Mouse (Mus musculus) spleen, postnatal 0 days (tissue): ENCODE data around the gene Gm14403. TPM values are rescaled to one million over a fixed set of nuclear protein-coding genes. Genes with fewer than 3 reads are reported as not detected.

ENCODE experiments used
- polyA plus RNA-seq: library from polyadenylated mRNA; unstranded; fragments of >200 nt; fragmentation: Nextera tagmentation; extraction: Ambion mirVana; gene quantifications from 2 replicates; pipeline ENCODE4 v1.2.1, GENCODE M21; 2015

Gene Gm14403
- polyA plus RNA-seq, result 1.0 and 1.1 TPM in 2 replicates

DNA sequence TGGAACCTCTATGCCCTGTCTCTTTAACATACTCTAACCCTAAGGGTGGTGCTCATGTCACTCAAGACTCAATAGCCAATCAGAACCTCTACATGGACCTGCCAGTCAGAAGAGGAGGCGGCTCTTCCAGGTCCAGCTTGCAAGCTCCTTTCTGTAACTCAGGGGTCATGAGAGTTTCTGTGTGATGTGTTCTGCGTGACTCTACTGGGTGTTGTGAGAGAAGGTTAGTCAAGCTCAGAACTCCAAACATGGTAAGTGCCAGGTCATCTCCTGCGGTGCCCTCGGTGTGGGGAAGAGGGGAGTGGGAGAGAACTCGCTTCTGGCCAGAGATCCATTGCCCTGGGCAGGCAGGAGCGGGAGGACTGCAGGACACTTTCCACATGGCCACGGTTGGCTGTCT lies at the start of gene Gm14403:
Gm14403 (plus strand) TSS at position 149 of the 400 bp plus-strand sequence.

DNA sequence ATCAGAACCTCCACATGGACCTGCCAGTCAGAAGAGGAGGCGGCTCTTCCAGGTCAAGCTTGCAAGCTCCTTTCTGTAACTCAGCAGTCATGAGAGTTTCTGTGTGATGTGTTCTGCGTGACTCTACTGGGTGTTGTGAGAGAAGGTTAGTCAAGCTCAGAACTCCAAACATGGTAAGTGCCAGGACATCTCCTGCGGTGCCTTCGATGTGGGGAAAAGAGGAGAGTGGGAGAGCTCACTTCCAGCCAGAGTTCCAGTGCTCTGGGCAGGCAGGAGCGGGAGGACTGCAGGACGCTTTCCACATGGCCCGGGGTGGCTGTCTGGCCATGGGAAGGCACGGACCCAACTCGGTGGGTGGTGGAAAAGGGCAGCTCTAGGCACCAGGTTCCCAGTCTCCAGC lies 33.3 kb upstream of the Gm14403 start, which contains the start of gene Zfp970:
Zfp970 (plus strand) TSS at position 58 of the 400 bp plus-strand sequence.

Other genes starting within 250 kb of the Gm14403 start
- gene Gm14409, start 231.2 kb upstream of the Gm14403 start, polyA plus RNA-seq, result not detected in 2 replicates
- gene Gm14412, start 173.9 kb upstream of the Gm14403 start, polyA plus RNA-seq, result not detected in 2 replicates
- gene Gm14418, start 99.9 kb upstream of the Gm14403 start, polyA plus RNA-seq, result 0.94 and 1.8 TPM in 2 replicates
- 3.4 and 4.2 TPM in 2 replicates for gene Zfp970, start 33.5 kb upstream of the Gm14403 start, polyA plus RNA-seq
- not detected in 2 replicates for gene Gm14406, start 80.0 kb downstream of the Gm14403 start, polyA plus RNA-seq